Mouse (Mus musculus): ENCODE results near the gene Smarcad1.
A peak's percentile ranks its signal among the peaks of the same experiment; 100 is the strongest.
"Not testable (repeated sequence)": the region's sequence is repeated elsewhere in the genome, so short reads cannot be mapped to it uniquely, and the experiment has no call there.

The Smarcad1 gene

DNA sequence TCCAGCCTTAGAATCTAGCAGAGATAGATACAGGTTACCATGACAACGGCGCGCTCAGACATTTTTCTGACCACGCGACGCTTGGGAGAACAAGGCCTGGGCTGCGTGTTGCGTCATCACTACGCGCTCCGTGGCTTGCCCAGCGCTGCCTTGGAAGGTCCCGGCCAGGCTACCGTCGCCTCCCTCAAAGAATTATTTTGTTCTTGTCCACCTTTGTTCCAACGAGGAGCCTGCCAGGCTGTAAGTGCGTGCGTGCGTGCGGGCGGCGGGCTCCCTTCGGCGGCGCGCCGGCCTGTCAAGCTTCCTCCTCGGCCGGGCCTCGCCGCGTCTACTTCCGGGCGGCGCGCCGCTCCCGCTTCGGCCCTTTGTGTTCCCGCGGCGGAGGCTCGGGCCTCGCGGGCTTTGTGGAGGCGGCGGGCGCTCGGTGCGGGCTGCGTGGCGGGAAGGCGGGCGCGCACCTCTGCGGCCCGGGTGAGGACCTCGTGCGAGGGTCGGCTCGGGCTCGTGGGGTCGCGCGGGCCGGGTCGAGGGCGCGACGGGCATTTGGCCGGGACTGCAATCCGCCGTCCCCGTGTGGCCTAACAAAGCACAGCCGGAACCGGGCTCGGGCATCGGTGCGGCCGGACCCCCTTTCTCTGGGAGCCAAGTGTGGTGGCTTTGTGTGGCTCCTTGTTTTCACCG, at the start of gene Smarcad1:
Smarcad1 (plus strand) TSS at position 93 of the 681 bp plus-strand sequence.
- DNase-seq (ENCODE audit: low spot score in 2 of 2), result peak; percentile 78 to 87

DNA sequence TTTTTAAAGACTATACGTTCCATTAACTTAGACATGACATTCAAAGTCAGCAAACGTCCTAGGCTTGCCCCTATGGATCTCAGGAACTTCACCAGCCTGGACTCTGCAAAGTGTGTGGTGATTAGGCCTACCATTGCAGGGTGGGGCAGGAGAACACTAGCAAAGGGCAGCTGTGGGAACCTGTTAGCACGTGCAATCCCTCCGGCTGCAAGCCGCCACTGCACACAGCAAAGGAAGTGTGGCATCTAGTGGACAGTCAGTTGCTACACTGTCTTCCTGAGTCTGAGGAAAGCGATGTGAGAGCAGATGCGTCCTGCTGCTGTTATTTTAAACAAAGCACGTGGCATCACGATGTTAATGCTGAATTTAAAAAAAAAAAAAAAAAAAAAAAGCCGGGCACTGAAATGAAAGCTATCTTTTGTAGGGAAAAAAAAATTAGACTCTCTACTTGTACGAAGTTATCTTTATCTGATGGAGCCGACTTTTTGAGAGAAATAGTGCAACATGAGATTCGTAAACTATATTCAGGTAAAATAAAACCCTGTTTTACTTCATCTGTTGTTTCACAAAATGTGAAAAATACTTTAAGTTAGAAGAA, 45.5 kb upstream of the Smarcad1 start:
- DNase-seq (ENCODE audit: low spot score in 2 of 2), result no peak

DNA sequence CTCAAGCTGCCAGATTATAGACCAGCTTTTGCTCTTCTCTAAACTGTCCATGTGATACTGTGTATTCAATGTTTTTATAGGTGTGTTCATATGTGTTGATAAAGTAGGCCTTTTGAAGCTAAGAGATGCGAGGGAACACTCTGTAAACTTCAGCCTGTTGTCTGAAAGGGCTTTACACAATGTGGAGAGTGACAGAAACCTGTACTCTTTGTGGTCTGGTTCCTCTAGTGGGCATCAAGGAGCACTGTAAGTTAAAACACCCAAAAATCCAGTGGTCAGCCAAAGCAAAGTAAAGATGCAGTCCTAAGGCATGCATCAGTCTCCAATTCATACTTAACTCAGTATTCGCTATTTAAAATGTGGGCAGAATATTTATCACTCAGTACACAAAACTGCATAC, 44.6 kb upstream of the Smarcad1 start:
- no peak for DNase-seq (ENCODE audit: low spot score in 2 of 2)

DNA sequence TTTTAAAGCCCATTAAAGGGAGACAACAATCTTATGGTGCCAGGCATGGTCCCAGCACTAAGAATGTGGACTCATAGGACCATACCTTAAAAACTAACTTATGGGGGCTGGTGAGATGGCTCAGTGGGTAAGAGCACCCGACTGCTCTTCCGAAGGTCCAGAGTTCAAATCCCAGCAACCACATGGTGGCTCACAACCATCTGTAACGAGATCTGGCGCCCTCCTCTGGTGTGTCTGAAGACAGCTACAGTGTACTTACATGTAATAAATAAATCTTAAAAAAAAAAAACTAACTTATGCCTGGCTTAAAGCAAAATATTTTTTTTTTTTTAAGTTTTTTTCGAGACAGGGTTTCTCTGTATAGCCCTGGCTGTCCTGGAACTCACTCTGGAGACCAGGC, 41.6 kb upstream of the Smarcad1 start:
- DNase-seq (ENCODE audit: low spot score in 2 of 2), result not testable (repeated sequence)

DNA sequence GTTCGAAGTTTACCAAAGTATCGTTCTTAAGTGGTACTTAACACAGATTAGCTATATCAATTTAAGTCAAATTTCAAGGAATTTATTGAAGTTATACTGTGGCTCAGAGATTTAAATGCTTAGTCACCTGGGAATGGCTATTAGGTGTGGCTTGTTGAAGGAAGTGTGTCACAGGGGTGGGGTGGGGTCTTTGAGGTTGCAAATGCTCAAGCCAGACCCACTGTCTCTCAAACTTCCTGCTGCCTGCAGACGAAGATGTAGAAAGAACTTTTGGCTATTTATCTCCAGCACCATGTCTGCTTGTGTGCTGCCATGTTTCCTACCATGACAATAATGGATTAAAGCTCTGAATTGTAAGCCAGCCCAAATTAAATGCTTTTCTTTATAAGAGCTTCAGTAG, 40.2 kb upstream of the Smarcad1 start:
- no peak for DNase-seq (ENCODE audit: low spot score in 2 of 2)

DNA sequence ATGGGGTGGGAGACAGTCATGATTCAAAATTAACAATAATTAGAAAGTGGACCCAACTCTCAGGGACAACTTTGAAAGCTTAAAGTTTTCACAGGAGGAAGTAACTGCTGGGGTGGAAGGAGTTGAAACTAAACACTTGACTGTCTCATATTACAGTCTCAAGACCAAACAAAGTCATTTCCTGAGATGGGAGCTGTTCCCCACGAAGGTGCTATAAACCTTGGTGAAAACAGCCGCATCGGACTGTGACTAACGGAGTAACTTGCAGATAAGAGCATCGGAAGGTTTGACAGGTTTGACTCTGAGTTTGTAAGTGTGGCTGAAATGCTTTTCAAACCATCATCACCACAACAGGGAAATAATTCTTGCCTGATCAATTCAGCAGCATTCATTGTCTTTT, 33.5 kb upstream of the Smarcad1 start:
- DNase-seq (ENCODE audit: low spot score in 2 of 2), result no peak

DNA sequence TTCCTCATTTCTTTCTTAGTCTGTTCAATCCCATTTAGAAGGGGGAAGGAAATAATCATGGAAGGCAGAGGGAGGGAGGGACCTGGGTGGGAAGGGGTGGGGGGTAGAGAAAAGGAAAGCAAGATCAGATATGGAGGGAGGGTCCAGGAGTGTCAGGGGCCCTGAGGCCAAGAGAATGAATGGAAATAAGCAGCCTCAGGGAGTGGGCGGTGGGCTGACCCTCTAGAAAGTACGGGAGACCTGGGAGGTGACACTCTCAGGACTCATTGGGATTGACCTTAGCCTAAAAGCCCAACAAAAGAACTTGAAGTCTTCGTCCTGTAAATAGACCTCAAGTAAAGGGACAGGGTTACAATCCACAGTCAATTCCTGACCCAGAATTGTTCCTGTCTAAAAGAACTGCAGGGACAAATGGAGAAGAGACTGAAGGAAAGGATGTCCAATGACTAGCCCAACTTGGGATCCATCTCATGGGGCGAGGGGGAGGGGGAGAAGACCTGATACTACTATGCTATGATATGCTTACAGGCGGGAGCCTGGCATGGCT, 30.9 kb upstream of the Smarcad1 start:
- DNase-seq (ENCODE audit: low spot score in 2 of 2), result no peak

DNA sequence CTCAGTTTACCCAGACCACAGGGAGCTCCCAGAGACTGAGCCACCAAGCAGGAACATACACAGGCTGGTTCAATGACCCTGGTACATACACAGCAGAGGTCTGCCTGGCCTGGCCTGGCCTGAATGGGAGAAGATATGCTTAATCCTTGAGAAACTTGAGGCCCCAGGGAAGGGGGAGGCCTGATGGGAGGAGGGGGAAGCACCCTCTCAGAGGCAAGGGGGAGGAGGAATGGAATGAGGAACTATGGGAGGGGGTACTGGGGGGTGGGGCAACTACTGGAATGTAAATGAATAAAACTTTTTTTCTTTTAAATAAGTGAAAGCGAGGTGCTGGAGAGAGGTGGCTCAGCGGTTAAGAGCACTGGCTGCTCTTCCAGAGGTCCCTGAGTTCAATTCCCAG, 30.2 kb upstream of the Smarcad1 start:
- no peak for DNase-seq (ENCODE audit: low spot score in 2 of 2)

DNA sequence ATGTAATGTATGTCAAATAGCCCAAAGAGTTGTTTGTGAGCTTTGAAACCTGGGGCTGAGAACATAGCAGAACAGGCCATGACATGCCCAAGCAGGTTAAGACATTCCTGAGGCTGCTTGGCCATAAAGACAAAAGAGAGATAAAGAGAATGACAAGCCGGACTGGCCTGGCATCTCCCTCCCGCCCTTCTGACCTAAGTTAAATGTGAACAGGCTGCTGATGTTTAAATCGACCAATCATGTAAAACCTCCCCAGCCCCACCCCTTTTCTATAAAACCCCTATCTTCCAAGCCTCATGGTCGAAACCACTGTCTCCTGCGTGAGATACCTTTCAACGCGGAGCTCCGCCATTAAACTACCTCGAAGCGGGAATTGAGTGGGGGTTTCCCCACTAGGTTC, 24.8 kb upstream of the Smarcad1 start:
- DNase-seq (ENCODE audit: low spot score in 2 of 2), result no peak

DNA sequence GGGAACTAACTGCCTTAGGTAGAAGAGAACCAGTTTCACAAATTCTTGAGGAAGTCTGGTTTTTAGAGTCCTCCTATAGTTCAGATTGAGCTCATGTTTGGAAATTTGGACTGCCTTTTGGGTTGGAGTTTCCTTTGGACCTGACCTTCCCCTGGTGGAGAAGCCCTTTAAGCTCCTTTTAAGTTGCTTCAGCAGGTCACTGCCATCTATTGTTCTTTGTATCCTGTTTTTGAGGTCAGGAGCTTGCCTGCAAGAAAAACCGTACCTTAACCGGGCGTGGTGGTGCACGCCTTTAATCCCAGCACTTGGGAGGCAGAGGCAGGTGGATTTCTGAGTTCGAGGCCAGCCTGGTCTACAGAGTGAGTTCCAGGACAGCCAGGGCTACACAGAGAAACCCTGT, 23.4 kb upstream of the Smarcad1 start:
- not testable (repeated sequence) for DNase-seq (ENCODE audit: low spot score in 2 of 2)

DNA sequence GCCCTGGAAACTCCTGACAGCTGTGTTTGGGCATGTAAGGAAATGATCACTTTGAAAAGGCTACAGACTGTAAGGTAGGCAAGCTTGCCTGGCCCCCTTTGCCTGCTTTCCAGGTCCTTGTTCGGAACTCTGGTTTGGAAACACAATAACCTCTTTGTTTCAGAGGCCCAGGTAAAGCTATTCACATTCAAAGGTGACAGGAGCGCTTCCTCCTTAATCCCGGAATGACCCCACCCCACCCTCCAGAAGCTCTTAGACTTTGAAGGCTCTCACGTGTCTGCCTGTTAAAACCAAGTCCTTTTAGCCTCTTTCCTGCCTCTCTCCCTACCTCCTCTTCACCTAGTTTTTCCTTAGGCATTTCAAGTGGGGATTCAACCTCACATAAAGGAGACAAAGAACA, 20.5 kb upstream of the Smarcad1 start:
- no peak for DNase-seq (ENCODE audit: low spot score in 2 of 2)

DNA sequence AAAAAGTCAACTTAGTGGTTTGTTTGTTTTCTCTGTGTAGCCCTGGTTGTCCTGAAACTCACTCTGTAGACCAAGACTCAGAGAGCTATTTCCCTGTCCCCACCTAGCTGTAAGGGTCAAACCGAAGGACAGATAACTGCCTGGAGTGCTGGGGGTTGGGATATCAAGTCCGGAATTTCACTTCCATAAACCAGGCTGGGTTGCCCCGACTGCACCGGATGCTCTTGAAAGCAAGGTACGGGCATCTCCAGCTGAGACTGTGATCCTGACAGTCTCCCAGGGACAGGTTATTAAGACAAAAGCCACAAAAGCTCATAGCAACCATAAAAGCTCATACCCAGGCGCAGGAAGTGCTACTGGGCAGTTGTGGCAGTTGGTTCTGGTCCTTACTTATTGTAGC, 19.3 kb upstream of the Smarcad1 start:
- no peak for DNase-seq (ENCODE audit: low spot score in 2 of 2)

DNA sequence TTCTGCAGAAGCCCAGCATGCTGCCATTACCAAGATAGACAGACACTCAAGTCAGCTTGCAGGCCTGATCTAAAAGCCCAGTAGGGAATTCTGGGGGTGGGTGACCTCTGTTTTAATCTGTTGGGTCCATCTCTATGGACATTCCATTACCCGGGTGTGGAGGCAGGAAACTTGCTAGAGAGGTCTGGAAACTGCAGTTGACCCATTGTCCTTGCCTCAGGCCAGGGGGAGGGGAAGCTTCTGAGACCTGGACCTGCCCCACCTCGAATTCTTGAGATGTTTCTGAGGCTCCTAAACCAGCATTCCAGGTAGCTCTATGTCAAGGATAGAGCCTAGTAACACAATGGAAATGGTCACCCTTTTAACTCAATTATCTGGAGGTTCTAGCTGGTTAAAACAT, 17.7 kb upstream of the Smarcad1 start:
- no peak for DNase-seq (ENCODE audit: low spot score in 2 of 2)

DNA sequence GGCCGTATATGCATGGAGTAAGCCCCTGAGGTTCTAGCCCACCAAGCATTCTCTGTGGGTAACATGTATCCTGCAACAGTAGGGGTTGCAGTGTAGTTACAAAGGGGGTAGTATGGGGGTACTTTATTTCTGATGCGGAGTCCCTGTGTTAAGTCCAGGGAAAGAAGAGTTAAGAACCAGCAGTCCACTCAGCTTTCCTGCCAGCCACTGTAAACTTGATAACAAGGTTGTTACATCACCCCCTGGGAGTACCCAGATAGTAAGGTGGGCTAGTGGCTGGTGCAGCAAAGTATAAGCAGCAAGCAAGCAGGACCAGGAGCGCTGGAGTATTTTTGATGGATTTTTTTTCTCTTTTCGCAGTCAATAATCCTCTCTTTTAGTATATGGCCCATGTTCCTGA, 17.3 kb upstream of the Smarcad1 start:
- no peak for DNase-seq (ENCODE audit: low spot score in 2 of 2)

DNA sequence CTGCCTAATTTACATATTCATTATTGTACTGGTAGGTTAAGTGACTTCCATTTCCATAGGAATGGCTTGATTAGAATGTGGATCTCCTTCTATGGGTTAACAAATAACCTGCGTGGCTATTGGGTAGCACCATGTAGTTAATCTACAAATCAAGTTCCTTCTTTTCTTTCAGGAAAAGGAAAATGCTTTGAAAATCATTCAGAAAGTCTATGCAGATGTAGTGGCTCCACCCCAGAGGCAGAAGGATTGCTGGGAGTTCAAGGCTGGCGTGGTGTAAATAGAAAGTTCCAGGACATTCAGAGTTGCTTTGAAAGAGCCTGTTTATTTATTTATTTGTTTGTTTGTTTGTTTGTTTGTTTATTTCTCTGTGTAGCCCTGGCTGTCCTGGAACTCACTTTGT, 7.7 kb upstream of the Smarcad1 start:
- DNase-seq (ENCODE audit: low spot score in 2 of 2), result no peak

DNA sequence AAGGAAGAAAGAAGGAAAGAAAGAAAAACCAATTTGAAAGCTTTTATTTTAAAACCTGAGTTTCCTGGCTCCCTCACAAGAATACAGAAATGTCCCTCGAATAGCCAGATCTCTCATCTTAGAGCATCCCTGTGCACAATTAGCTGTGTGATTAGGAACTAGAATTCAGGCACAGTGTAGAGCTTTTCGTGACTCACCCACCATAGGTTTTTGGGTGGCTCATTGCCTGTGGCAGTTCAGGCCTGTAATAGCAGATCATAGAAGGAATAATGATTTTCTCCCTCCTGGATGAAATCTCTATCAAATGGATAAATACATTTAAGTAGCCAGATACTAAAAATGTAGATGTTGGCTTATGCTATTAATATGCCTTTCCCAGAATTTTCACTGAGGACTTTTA, 6.9 kb upstream of the Smarcad1 start:
- DNase-seq (ENCODE audit: low spot score in 2 of 2), result no peak

DNA sequence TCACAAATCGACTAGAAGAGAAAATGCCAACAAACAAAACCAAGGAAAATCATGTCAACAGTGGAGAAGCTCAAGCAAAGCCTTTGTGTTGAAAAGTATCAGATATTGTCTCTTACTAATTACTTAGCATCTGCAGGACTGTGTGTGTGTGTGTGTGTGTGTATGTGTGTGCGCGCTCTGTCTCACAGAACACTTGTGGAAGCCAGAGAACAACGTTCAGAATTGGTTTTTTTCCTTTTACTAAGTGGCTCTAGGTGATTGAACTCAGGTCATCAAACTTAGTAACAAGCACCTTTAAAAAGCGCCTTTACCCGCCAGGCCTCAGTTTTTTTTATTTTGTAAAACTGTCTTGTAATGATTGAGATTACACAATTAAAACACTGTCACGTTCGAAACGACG, 451 bp upstream of the Smarcad1 start:
- no peak for DNase-seq (ENCODE audit: low spot score in 2 of 2)

DNA sequence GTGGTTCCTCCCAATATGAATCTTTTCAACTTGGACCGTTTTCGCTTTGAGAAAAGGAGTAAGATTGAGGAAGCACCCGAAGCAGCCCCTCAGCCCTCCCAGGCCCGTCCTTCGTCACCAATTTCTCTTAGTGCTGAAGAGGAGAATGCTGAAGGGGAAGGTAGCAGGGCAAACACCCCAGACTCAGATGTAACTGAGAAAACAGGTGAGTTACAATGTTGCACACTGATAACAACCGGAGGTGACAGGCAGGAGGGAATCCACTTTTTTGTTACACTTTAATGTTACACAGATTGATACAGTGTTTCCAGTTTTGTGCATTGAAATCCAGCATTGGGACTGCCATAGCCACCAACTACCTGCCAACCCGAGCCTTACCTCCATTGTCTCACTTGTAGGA, 858 bp downstream of the Smarcad1 start:
- DNase-seq (ENCODE audit: low spot score in 2 of 2), result no peak

DNA sequence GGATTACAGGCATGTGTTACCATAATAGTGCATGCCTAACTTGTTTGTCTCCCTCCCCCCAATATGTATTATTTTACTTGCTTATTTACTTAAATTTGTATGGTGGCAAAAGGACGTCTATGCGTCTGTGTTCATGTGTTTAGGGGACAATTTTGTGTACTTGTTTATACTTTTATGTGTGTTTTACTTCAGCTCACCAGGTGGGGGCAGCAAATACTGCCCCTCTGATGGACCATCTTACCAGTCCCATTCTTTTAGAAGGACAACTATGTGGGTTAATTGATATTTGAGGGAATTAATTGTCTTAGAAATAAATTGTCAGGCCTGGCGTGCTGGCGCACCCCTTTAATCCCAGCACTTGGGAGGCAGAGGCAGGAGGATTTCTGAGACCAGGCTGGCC, 6.7 kb downstream of the Smarcad1 start:
- no peak for DNase-seq (ENCODE audit: low spot score in 2 of 2)

DNA sequence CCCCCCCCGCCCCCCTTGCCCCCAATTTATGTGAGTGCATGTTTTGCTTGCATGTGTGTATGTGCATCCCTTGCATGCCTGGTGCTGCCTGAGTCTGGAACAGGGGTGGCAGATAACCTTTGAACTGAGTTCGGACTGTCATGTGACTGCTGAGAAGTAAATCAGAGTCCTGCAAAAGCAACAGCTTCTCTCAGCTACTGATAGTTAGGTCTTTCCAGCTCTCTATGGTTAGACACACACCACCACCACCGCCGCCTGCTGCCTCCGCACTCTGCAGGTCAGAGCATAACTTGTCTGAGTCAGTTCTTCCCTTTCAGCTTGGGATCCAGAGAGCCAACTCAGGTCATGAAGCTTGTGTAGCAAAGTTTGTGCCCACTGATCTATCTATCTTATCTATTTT, 14.2 kb downstream of the Smarcad1 start:
- no peak for DNase-seq (ENCODE audit: low spot score in 2 of 2)

DNA sequence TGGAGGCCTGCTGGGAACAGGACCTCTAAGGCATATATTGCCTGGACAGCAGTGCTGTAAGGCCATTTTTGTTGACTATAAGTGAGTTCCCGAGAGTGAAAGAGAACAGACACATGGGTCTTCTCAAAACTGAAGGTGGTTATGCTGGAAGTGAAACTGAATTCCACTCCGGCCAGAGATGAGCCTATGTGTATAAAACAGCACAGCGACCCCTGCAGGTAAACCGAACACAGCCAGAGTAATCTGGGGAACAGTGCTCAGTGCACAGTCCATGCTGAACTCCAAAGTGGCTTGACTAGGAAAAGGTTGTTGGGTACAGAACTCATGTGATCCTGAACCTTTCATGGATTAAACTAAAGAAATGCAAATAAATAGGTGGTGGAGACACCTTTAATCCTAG, 14.8 kb downstream of the Smarcad1 start:
- DNase-seq (ENCODE audit: low spot score in 2 of 2), result not testable (repeated sequence)

DNA sequence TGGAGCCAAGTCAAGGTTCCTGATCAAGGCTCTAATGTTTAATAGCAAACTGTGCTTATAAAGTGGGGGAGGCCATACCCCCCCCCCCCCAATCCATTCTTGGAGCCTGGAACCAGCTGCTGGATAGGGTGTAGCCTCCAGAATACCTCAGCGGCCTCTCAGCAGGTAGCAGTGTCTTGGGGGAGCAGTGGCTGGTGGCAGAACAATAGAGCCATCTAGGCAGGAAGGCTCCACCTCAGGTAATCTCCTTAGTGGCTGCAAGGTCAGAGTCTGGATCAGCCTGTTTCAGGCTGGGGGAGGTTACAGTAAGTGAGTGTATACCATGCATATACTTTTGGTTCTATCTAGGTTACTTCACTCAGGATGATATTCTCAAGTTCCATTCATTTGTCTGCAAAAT, 18.7 kb downstream of the Smarcad1 start:
- no peak for DNase-seq (ENCODE audit: low spot score in 2 of 2)

DNA sequence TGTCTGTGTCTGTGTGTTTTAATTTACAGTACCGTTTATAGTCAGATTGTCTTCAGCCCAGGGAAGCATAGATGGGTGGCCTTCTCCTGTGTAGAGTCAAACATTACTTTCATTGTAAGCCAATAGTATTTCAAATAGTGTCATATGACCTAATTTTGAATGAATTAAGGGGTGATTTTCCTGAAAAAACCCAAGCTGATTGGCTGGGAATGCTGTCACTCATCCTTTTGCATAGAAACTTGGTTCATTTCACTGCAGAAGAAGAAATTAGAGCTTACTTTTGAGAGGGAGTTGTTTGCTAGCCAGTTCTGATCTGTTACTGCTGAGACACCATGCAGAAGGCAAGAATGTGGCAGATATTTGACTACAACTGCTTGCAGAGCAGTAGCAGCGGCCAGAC, 32.8 kb downstream of the Smarcad1 start:
- no peak for DNase-seq (ENCODE audit: low spot score in 2 of 2)

DNA sequence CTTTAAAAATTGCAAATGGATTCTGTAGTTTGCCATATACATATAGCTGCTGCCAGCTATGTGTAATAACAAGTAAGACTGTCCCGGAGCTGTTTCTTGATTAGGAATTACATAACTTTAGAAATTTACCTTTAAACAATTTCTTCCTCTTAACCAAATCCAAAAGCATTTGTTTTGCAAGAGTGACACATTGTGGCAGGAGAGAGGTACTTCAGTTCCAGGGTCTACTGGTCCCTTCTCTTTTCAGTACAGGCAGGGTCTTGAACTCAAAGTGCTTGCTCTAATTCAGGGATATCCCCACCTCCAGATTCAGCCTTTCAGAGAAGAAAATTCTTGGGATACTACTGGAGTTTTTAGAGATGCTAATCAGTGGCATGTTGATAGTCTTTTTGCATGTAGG, 36.8 kb downstream of the Smarcad1 start:
- DNase-seq (ENCODE audit: low spot score in 2 of 2), result no peak
